Mouse (Mus musculus): ENCODE measurements around the gene Zfp865.
A peak's percentile ranks its signal among the peaks of the same experiment; 100 is the strongest.
"Not testable (repeated sequence)": the region's sequence is repeated elsewhere in the genome, so short reads cannot be mapped to it uniquely, and the experiment has no call there.

The Zfp865 gene

DNA sequence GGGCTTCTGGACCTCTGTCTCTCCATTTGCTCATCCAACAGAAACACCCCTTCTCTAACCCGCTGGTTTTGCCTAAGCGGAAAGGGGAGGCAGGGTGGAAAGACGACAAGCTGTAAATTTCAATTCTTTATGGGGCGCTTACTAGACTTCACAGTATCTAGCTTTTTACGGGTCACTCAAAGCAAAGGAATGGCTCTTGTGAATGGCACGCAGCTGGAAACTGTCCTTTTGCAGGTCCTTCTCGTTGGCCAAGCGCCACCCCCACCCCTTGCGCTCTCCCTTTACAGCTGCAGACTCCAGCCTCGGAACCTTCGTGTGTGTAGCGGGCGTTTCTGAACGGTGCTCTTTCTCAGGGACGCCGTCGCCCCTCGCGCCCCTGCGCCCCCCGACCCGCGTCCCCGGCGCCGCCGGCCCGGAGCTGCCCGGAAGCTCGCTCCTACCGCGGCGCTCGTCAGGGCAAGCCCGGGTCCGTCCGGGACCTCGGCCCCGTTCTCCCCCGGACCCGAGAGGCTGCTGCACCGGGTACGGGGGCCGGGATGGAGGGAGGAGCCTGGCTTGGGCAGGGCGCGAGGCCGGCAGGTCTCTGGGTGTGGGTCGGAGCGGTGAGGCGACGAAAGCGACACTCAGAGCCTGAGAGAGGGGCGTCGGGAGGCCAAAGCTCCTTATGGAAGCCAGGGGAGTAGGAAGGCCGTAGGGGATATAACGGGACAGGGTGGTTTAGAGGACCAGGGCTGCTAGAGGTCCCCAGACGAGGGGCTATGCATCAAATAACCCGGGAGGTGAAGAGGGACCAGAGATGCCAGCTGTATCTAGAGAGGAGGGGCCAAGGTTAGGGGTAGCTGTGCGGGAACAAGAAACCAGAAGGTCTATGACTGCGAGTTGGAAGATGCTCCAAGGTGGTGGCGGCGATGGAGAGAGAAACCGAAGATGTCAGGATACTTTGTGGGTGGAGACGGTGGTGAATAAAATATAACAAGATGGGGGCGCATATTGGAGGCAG lies 31.3 kb downstream of the Zfp865 start, which contains the start of gene Zfp580:
TSS of gene Zfp580 (plus strand) at position 346 of the 1,000 bp plus-strand sequence.
- peak; percentile 74 to 82 for DNase-seq (ENCODE audit: low spot score in 2 of 2)

DNA sequence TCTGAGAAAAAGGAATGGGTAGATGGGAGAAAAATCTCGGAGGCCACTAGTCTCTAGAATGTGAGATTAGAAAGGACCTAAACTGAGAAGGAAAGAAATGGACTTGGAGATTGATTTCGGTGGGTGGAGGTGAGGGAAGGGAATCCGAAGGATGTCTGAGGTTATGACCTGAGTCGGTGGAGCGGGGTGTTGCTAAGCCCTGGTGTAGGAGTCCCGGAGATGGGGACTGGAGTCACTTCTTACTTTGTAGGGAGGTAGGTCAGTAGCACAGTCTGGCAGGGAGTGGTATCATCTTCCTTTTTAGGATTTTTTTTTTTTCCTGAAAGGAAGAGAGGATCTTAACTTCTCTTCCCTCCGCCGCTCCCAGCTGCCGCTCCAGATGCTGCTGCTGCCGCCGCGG lies 32.3 kb downstream of the Zfp865 start:
- DNase-seq (ENCODE audit: low spot score in 2 of 2): no peak

DNA sequence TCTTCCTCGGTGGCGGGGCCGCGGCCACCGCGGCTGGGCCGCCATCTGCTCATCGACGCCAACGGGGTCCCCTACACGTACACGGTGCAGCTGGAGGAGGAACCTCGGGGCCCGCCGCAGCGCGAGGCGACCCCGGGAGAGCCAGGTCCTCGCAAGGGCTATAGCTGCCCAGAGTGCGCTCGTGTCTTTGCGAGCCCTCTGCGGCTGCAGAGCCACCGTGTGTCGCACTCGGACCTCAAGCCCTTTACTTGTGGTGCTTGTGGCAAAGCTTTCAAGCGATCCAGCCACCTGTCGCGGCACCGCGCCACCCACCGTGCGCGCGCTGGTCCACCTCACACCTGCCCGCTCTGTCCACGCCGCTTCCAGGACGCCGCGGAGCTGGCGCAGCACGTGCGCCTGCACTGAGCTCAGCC lies 32.8 kb downstream of the Zfp865 start:
- DNase-seq (ENCODE audit: low spot score in 2 of 2): peak in 1 of 2 experiments; percentile 28

DNA sequence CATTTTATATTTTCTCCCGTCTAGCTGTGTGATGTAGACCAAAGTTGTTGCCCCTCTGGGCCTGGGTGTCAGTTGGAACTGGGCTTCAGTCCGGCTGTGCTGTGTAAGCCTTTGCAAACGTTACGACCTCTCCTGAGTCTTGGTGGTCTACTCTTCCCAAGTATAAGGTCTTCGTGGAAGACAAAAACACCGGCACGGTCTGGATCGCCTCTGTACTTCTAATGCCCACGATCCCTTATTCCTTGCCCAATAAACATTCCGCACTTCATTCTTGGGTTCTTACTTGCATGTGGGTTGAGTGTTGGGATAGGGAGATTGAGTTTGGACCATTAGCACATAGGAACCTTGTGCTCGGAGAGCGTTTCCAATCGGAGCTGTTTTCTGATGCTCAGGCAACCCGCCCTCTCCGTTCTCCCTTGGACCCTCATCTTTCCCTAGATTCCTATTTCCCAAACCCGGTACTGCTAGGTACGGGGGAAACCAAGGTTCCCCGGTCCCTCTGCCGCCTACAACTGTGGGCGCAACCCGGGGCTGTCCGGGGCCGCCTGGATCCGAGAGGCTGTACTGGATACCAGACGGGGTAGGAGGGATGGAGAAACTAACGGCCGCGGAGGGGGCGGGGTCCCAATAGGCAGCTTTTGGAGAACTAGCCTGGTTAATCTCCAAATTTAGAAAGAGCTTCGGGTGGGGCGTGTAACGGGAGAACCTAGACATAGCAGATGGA lies 33.4 kb downstream of the Zfp865 start:
- peak; percentile 51 to 56 for DNase-seq (ENCODE audit: low spot score in 2 of 2)

DNA sequence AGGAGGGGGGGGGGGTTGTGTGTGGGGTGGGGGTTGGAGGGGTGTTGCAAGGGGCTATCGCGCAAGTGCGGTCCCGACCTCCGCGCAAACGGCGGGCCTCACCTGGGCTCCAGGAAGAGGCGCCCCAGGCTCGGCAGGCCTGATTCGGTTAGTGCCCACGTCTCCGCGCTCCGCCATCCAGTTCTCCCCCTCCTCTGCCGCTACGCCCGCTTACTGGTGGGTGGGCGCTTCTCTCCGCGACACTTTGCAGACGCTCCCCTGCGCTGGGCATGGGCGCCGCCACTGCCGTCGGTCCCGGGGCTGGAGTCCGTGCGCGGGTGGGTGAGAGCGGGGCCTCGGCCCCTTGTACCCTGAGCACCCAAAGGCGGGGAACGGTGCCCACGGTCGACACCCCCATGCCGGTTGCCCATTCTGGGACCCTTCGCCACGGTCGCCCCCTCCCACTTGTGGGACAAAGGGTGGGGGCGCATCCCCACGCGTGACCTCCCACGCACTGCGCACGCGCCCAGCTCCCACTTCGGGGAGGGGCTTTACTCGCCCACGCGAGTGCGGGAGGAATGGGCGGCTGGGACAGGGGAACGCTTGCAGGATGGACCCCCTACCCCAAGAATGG lies 36.6 kb downstream of the Zfp865 start:
- DNase-seq (ENCODE audit: low spot score in 2 of 2): peak; percentile 52 to 68

DNA sequence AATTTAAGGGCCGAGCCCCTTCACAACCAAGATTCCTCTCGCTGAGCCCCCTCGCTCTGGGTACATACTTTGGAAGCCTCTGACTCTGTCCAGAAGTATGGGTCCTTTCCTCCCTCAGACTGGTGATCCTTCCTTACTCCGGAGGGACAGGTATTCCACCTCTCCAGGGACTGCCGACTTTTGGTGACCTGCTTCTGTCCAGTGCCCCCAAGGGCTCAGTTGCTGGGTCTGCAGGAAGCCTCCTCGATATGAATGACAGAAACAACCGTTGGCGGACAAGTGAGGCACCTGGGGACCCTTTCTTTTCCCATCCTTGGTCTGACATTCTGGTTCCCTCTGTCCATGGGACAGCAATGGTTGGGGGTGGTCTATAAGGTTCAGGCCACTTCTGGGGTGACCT lies 37.2 kb downstream of the Zfp865 start:
- DNase-seq (ENCODE audit: low spot score in 2 of 2): no peak

DNA sequence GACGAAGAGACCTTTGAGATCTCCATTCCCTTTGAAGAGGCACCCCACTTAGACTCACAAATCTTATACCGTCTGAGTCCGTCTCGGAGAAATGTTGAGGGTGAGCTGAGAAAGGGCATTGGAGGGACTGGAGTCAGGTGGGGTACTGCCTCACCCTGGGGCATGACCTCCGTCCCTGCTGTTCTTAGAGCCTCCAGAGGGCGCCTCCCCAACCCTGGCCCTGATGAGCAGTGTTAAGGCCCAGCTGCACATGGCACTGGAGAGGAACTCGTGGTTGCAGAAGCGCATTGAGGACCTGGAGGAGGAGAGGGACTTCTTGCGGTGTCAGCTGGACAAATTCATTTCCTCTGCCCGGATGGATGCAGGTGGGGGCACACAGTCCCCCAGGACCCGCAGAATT lies 37.6 kb downstream of the Zfp865 start:
- no peak for DNase-seq (ENCODE audit: low spot score in 2 of 2)

DNA sequence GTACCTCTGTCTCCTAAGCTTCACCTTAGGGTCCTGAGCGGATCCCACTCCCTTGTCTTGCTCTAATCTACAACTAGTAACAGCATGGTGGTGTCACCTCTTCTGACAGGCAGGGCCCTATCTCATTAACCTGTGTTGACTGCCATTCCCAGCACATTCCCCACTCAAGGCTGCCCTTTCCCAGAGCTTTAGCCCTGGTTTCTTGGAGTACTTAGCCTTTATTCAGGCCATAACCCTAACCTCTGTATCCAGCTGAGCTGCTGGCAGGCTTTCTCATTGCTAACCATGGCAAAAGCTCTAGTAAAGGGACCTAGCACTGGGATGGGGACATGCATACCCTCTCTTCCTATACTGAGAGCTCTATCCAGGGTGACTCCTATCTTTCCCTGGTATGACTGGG lies 38.5 kb downstream of the Zfp865 start:
- DNase-seq (ENCODE audit: low spot score in 2 of 2): no peak

DNA sequence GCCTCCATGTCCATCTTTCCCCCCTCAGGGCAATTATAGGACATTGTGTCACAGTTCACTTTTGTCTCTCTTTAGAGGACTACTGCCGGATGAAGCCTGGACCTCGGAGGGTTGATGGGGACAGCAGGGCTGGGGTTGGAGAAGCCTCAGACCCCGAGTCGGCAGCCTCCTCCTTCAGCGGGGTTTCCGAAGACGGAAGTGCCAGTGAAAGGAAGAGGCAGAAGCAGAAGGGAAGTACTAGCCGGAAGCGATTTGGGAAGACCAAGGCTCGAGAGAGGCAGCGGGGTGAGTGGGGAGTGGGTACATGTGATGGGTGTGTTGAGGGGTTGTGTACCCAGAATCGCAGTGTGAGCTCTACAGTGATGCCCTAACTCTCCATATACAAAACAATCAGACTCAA lies 39.2 kb downstream of the Zfp865 start:
- no peak for DNase-seq (ENCODE audit: low spot score in 2 of 2)

DNA sequence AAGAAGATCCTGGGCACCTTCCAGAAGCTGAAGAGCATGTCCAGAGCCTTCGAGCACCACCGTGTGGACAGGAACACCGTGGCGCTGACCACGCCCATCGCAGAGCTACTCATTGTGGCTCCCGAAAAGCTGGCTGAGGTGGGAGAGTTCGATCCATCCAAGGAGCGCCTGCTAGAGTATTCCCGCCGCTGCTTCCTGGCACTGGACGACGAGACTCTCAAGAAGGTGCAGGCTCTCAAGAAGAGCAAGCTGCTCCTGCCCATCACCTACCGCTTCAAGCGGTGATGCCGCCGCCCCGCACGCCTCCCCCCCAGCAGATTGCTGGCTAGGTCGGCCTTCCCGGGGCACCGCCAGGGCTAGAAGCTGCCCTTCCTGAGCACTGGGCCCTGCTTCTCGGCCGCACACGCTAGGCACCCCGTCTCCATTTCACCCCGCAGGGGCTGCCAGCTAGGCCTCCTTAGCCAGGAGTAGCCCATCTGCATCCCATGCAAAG lies 40.1 kb downstream of the Zfp865 start:
- DNase-seq (ENCODE audit: low spot score in 2 of 2): peak; percentile 66 to 74

DNA sequence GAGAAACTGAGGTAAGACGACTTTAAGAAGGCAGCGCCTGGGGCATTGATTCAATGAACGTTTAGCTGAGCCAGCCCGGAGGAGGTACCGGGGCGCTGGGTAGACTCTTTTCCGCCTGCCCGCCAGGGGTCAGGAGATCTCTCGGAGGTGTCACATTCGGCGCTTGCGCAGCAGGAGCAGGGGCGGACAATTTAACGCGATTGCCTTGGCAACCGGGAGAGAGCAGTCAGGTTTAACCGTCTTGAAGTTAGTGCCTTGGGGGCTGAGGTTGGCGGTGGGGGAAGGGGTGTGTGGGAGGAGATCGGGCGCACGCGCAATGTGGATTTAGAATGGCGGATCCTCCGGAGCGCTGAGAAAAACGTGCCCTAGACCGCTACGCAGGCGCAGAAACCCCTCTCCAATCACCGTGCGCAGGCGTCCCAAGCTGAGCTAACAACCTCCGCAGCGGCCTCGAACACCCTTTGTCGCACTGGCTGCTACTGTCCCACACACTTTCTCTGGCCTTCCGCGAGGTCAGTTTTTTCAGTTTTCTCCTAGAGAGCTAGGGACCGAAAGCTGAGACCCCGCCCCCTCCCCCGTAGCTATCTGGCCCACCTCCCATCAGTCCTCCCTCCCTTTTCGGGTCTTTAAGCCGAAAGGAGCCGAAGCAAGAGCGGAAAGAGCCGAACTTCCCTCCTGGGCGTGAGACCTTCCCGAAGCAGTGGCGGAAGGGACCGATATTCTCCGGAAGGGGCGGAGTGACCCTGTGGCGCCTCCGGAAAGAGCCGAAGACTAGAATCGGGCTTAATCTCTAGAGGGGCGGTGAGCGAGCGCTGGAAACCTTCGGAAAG lies 41.0 kb downstream of the Zfp865 start:
- DNase-seq (ENCODE audit: low spot score in 2 of 2): peak; percentile 99

DNA sequence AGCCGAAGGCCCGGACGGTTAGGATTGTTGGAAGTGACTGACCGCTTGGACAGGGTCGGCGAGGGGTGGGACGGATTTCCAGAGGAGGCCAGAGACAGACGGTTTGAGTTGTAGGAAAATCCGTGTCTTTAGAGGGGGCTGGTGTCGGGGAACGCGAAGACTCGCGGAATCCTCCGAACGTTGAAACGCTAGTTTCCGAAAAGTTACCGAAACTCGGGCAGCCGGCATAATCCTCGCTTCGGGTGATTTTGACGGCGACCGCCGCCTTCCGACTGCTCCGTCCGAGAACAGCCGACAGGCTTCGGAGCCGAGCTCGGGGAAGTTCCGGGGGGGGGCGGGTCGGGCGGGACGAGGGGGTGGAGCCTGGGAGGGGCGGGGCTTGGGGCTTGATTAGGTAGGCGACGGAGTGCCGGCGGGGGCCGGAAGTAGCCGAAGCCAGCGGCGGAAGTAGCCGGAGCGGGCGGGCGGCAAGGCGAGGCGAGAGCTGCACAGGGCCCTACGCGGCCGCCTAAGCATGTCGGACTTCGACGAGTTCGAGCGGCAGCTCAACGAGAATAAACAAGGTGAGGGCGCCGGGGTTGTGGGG lies 41.7 kb downstream of the Zfp865 start, which contains the start of gene U2af2:
TSS of gene U2af2 (plus strand) at position 370 of the 586 bp plus-strand sequence.
- peak; percentile 90 to 91 for DNase-seq (ENCODE audit: low spot score in 2 of 2)

DNA sequence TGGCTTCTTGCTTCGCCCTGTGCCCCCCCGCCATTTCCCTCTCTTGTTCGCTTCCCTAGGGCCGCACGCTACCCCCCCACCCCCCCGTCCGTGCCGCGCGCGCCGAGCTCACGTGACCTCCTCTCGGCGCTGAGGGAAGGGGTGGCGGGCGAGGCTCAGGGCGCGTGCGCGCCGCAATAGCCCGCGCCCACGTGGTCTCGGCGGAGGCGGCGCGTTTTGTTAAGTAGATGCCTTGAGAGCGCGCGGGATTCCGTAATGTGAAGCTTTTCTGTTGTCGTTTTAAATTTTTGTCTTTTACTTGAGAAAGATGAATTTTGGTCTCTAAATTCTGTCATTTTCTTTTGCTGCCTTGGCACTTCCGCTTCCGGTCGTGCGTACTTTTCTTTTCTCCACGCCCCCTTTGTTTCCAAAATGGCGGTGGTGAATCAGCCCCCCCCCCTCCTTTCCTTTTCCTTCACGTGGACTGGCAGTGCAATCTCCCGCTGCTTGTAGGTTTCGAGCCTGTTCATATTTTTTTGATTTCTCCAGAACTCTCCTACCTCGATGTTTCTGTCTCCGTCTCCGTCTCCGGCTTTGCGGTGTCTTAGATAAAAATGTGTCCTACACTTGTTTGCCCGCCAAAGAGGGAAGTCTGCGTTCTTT lies 42.3 kb downstream of the Zfp865 start:
- no peak for DNase-seq (ENCODE audit: low spot score in 2 of 2)

DNA sequence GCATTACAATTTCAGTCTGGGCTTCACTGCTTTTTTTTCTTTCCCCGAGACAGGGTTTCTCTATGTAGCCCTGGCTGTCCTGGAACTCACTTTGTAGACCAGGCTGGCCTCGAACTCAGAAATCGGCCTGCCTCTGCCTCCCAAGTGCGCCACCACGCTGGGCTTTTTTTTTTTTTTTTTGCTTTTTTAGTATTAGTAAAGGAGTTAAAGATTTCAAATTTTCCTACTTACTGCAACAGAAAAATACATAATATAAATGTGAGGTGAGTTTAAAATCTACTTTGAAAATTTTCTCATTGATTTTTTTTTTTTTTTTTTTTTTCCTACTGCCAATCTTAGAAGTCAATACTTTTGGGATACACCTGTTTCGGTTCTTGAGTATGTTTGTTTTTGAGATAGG lies 44.7 kb downstream of the Zfp865 start:
- DNase-seq (ENCODE audit: low spot score in 2 of 2): no peak

DNA sequence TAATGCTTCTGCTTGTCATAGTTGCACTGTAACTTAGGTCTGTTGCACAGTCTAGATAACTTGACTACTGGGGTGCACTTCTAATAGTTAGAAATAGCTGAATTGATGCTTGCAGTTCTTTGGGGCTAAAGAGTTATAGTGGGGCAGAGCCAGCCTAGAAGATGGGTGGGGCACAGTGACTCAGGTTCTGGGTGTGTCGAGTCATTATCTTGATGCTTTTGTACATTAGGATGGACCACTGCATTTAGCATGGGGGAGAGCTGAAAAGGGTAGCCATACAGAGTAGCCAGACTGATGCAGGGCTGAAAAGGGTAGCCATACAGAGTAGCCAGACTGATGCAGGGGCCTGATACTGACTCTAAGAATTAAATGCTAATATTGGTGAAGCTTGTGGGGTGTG lies 53.4 kb downstream of the Zfp865 start:
- DNase-seq (ENCODE audit: low spot score in 2 of 2): no peak

DNA sequence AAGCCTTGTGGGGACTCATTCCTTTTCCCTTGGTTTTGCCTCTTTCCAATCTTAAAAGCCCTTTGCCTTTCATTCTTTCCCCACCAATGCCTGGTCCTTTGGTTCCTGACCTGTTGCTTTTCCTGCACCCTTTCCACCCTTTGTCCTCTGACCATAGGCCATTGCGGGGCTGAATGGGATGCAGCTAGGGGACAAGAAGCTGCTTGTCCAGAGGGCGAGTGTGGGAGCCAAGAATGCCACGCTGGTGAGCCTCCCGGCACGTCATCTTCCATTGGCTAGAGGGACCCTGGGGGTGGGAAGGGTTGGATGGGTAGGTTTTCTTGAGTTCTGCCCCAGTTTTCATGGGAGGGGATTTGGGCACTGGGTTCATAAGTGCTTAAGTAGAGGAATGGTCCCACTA lies 54.8 kb downstream of the Zfp865 start:
- no peak for DNase-seq (ENCODE audit: low spot score in 2 of 2)

DNA sequence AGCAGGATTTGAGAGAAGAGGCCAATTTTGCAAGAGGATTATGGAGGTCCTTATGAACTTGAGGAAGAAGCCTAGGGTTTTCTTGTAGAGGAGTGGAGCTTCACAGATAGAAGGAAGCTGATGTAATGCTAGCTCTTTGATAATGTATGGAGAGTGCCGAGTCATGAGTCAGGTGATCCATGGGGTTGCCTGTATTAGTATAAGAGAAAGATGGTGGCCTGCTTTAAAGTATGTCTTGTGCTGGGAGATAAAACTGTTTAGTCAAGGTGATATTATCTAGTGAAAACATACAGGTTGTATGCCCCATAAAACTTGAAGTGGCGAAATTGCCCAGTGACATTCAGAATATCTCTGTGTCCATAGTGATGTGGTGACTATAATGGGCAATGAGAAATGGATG lies 56.8 kb downstream of the Zfp865 start:
- DNase-seq (ENCODE audit: low spot score in 2 of 2): no peak

DNA sequence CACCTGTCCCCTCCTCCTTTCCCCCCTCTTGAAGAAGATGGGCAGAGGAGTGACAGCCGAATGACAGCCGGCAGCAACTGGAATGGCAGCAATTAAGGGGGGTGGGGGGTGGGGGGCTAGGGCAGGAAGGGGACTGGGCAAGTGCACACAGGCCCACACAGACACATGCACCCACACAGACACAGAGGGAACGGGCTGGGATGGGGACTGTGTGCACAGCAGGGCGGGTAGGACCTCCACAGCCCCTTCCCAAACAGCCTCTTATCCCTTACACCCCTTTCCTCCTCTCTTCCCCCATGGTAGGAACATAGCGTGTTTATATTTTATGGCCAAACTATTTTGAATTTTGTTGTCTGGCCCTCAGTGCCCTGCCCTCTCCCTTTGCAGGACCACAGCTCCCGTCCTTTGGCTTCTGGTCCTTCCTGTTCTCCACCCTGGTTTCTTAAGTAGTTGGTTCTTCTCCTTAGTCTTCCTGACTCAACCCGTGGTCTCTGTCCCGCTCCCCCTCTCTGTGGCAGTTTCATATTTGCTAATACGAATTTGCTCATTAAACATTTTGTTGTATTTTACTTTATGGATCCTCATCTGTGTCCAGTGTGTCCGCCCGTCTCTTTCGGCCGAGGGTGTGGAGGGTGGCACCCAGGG lies 59.3 kb downstream of the Zfp865 start:
- not testable (repeated sequence) for DNase-seq (ENCODE audit: low spot score in 2 of 2)

DNA sequence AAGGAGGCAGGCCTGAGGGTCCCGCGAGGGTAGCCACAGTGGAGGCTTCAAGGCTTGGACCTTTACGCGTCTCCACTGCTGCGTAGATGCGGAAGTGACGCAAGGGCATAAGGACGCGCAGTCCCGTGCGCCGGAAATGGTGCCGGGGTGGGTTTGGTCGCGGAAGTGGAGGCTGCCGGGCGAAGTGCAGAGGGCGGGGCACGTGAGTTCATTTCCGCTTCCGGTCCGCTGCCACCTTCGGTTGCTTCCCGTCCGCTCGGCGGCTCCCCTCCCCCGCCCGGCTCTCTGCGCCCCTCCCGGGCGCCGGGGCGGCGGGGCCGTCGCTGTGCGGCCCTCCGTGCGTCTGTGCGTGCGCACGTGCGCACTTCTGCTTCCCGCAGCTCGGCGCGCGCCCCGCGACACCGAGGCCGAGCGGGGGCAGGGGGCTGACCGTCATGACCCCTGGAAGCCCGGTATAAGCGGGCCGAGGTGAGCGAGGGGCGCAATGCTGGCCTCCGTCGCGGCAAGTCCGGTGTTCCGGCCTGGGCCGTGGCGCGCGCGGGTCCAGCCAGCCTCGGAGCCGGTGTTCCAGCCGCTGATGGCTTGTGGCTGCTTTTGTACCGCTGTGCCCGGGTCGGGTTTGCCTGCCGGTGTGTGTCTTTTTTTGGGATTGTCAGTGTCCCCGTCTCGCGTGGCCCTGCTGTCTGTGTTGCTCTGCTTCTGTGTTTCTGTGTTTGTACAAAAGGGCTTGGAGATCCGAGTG lies 60.0 kb downstream of the Zfp865 start, which contains the start of gene Epn1:
TSS of gene Epn1 (plus strand) at position 226 of the 742 bp plus-strand sequence.
- peak; percentile 97 for DNase-seq (ENCODE audit: low spot score in 2 of 2)

All from frontal cortex, postnatal 36 days (tissue).